Mouse (Mus musculus): ENCODE results near the gene S100a5.

GRCm38 (mm10) chr3:90639511-90640154, 31.3 kb downstream of the S100a5 start:
- TF ChIP-seq CTCF (IDR thresholded peaks at IDR 0.05; ENCODE audit: extremely low read depth, insufficient read depth, low read length) (peak; percentile 50), POLR2A (IDR thresholded peaks at IDR 0.05; ENCODE audit: extremely low read depth, insufficient read depth, low read length) (no peak)
